Mouse (Mus musculus): ENCODE measurements around the gene Idh3g.

Gene Idh3g

DNA sequence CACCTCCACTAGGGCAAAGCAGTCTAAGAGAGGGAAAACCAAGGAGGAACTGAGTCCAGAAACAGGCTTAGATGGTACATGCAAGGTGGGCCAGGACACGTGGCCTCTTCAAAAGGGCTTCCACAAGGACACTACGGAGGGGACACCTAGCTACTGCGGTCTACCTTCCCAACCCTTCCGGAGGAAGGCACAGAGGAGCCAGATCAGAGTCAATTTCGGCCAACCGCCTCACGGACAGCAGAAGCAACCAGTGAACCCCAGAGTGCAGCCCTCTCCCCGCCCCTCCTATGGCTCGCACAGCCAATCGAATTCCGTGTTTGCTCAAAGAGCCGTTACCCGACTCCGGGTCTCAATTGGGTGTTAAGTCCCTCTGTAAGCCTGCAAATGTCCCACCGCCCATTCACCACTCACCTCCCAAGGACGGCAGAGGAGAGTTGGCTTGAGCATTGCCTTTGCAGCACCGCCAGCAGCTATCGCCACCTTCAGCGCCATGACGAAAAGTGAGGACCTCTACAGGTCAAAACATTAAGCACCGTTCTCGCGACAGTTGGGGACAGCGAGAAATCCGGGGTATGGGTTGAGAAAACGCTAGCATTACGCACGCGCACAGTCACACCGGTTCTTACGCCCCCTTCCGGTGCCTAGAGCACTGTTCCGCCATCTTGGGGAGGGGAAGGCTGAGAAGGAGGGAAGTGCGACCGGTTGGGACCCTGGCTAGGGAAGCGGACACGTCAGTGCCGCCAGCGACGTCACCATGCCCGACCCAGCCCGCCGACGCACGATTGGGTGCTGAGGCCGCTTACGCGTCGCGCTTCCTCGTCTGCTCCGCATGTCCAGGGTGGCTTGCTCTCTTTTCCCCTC, at the start of gene Idh3g, which contains the start of gene Ssr4:
TSS of gene Idh3g (minus strand) at position 534 of the 861 bp plus-strand sequence.
TSS of gene Ssr4 (plus strand) at position 665 of the 861 bp plus-strand sequence.
- peak; percentile 86 to 92 for DNase-seq (ENCODE audit: low spot score in 2 of 2)

DNA sequence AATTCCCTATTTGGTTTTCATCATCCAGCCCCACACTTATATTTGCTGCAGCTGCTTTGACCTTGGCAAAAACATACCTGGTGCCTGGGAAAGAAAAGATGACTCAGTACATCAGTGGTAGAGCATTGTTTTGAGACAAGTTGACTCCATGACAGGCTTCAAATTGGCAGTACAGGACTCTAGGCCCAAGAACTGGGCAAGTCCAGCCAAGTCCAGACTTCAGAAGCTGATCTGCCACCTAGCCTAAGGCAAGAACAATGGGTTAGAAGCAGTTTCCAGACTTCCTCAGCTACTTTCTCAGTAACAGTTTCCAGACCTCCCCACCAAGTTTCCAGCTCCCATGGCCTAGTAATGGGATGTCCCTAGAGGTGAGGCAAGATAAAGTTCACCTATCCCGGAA, 49.0 kb upstream of the Idh3g start:
- no peak for DNase-seq (ENCODE audit: low spot score in 2 of 2)

DNA sequence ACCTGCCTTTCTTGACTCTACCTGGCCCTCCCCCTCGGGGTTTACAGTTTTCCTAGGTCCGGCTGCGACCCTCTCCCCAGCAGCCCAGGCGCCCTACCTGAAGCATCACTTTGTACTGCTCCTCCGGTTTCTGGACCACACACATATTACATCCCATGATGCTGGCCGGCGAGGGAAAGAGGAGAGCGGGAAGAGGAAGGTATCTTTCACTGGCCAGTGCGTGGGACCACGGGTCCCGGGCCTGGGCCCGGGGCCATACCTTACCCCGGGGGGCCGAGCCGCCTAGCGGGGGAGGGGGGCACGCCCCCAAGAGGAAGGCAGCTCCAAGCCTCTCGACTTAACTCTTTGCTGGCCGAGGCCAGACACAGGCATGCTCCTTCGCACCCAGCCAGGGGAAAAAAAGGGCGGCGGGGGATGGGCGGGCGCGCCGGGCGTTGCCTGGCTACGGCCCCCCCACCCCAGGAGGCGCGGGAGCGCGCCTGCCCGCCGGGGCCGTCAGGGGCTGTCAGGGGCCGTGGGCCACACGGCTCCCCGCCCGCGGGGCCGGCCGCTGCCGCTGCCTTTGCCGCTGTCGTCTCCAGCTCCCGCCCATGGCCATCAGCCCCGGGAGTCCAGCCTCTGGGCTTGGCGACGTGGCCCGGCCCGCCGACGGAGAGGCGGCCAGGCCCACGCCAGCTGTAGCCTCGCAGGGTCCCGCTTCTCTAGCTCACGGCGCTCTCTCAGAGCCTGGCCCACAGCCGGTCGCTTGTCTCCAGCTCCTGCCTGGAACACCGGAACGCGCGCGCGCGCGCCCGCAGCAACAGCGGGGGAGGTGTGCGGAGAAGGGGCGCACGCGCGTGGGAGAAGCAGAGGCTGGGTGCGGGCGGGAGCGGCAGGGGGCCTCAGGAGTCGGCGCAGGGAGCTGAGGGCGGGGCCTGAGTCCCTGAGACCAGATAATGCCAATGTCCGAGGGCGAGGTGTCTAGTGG, 37.8 kb upstream of the Idh3g start, which contains the start of gene Pdzd4:
TSS of gene Pdzd4 (minus strand) at position 785 of the 967 bp plus-strand sequence.
- DNase-seq (ENCODE audit: low spot score in 2 of 2), result peak in 1 of 2 experiments; percentile 30

DNA sequence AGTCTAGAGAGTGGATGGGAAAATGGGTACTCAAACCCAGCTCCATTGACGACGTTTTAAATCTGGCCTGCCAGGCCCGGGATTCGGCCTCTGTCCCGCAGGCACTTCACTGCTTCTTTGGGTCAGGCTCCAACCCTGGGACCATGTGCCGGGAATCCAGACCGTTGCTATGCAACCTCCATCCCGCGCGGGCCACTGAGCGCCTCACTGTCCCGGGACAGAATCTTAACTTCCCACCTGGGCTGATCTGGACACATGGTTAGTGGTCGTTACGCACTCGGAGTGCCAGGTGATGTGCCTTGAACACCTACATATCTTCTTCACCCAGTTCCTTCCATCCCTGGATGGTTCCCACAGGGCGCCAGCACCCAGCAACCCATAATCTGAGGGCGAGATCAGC, 37.0 kb upstream of the Idh3g start:
- no peak for DNase-seq (ENCODE audit: low spot score in 2 of 2)

DNA sequence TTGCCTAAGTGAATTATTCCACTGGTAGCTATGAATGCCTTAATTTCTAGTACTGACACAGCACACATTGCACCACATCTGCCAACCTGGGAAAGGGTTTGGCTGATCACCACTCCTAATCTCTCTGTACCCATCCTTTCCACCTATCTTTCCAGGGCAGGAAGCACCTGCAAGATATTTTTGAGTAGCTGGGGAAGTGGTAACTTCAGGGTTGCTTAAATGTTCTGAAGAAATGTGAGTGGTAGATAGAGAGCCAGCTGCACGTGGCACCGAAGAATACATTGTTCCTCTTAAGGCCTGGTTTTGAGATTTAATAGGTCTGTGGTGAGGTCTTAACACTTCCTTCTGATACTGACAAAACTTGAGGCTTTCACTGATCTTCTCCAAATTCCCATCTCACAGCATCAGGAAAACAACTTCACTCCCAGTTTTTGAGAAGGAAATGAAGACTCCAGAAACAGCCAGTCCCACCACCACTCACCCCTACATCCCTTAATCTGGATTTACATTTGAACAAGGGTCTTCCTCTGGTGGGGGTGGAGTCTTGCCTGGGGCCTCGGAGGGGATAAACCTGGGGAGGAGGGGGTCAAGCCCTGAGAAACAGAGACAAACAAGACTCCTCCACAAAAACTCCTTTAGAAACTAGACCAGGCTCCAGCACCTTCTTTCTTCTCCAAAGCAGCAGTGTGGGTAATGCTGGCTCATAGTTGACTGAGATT, 30.1 kb upstream of the Idh3g start:
- DNase-seq (ENCODE audit: low spot score in 2 of 2), result no peak

DNA sequence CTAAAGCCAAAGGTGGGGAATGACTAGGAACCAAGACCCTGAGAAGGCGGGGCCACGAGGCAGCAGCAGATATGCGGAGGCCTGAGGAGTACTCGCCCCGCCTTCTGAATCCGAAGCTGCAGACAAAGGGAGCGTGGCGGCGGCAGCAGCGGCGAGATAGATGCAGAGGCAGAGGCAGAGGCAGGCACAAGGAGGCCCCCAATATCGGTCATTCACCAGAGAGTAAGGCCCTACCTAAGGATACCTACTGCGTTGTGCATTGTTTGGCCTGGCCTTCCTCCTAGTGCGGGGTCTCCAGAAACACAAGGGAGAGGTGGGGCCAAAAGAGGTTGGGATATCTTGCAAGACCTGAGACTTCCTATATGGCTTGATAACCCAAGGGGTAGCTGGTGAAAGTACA, 28.4 kb upstream of the Idh3g start:
- peak in 1 of 2 experiments; percentile 18 for DNase-seq (ENCODE audit: low spot score in 2 of 2)

DNA sequence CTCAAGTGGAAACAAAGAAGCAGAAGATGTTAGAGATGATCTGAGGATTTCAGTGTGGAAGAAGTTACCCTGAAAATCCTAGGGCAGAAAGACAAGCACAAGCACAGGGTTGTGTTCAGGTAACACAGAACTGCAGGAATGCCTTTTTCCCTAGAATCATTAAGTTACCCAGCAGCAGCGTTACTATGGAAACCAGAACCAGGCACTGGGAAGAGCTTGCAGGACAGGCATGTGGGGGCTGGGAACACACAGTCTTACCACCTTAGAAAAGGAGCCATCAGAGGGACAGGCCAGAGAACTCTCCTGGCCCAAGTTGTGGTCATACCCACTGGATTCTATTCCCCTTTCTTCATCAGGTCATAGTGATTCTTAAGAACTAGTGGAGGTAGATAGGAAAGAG, 19.1 kb upstream of the Idh3g start:
- no peak for DNase-seq (ENCODE audit: low spot score in 2 of 2)

DNA sequence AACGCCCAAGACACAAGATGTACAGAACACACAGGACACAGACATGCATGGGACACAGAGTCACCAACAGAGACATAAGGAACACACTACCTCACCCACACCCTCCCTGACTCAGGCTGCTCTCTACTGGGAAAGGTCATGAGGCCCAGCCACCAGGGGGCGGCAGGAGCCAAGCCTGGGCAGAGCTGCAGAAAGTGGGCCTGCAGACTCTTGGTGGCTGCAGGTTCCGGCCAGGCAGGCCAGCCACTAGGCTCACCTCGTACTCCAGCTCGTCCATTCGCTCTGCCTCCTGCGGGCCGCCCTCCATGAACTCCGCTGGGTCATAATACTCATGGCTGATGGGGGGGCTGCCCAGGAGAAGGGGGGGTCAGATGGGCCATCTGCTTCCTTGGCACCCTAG, 11.8 kb upstream of the Idh3g start:
- peak; percentile 50 to 81 for DNase-seq (ENCODE audit: low spot score in 2 of 2)

DNA sequence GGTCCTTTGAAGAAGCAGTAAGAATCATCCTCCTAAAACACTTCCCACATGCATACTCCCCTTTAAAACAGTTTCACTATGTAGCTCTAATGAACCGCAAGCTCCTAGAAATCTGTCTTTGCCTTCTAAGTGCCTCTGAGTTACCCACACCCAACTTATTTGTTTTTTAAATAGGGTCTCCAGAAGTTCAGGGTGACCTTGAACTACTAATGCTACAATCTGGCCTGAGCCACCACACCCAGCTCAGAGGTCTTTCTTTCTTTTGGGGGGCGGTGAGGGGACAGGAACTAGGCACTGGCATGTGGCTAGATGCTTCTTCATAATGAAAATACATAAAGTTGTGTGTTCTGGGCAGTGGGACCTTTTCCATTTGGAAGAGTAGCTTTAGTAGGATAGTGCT, 10.8 kb upstream of the Idh3g start:
- DNase-seq (ENCODE audit: low spot score in 2 of 2), result no peak

DNA sequence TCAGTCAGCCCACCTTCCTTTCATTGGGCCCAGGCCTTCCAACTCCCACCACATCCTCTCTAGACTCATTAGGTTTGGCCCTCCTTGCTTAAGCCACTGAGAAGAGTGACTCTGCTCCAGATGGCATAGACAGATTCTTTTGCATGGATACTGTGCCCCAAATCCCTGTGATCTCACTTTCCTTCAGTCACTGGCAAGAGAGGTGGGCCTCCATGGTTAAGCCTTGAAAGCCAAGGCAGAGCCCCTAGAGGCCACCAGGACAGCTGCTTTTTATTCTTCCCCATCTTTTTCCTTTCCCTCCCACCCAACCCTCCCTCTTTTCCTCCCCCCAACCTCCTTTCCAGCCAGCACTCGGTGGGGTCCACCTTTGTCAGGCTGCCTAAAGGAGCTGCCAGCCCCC, 6.8 kb upstream of the Idh3g start:
- no peak for DNase-seq (ENCODE audit: low spot score in 2 of 2)

DNA sequence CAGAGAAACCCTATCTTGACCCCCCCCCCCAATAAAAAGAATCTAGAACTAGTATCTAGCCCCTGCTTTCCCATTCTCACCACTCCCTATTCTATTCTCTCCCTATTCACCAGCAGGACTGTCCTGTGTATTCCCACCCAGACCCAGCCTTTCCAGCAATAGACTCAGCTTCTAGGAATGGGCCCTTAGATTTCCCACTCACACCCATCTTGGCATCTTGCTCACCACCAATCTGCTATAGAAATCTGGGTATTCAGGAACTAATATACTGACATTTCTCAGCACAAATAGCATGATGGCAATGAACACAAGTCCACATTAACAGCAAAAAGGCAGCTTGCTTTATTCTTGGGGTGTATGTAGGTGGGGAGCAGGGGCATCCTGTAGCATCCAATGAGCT, 6.3 kb upstream of the Idh3g start:
- no peak for DNase-seq (ENCODE audit: low spot score in 2 of 2)

DNA sequence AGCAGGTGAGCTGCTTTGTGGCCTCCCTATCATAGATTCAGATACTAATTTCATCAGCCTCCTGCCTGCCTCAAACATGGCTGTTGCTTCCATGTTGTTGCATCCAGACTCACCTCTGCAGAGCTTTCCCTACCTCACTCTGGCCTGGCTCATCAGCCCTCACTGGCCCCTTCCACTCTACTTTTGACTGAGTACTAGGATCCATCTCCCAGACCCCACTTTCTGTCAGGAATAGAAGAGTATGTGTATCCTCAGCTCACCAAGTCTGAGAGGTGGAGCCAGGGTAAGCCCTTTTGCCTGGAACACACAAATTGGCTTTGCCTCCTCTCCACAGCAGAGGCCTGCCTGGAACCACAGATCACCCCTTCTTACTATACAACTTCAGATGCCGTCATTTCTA, 1.8 kb upstream of the Idh3g start:
- no peak for DNase-seq (ENCODE audit: low spot score in 2 of 2)

DNA sequence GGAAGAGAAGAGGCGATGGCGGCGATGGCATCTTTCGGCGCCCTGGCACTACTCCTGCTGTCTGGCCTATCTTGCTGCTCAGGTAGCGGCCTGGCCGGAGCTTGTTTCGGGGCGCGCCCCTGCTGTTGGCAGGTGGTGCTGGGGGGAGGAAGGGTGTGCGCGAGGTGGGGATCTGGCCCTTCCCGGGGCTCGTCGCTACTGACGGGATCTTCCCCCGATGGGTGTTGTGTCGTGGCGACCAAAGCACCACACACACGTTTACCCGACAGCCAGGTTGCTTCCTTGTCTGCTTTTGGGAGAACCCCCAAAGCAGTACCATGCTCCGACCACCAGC, 495 bp upstream of the Idh3g start:
- no peak for DNase-seq (ENCODE audit: low spot score in 2 of 2)

DNA sequence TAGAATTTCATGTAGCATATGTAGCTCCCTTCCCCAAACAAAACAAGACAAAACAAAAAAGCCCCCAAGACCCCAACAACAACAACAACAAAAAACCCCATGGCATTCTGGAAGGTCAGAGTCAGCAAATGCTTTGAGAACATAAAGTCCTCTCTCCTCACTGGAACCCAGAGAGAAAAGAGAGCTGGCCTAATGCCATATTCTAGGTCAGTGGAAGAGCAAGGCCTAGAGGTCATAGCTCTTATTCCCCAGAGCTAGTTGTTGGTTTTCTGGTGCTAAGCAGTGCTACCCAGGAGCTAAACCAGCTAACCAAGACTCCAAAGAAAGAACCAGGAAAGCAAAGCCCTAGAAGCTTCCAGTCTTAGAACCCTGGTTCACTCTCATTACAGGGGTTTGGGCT, 1.0 kb downstream of the Idh3g start:
- DNase-seq (ENCODE audit: low spot score in 2 of 2), result no peak

DNA sequence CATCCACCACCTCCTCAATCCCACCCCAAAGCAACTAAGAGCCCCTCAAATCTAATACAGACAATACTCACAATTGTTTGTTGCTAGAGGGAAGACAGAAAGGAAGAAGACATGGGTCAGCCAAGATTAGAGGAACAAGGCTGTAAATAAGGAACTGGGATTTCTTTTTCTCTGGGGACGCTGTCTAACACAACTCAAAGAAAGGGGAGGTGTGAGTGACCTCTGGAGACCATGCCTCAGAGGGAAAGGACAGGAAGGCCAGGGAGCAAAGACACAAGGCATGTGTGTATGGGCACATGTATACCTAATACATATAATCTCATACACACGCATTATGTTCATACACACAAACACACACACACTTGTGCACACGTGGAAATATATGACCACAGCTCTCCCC, 4.5 kb downstream of the Idh3g start:
- DNase-seq (ENCODE audit: low spot score in 2 of 2), result no peak

DNA sequence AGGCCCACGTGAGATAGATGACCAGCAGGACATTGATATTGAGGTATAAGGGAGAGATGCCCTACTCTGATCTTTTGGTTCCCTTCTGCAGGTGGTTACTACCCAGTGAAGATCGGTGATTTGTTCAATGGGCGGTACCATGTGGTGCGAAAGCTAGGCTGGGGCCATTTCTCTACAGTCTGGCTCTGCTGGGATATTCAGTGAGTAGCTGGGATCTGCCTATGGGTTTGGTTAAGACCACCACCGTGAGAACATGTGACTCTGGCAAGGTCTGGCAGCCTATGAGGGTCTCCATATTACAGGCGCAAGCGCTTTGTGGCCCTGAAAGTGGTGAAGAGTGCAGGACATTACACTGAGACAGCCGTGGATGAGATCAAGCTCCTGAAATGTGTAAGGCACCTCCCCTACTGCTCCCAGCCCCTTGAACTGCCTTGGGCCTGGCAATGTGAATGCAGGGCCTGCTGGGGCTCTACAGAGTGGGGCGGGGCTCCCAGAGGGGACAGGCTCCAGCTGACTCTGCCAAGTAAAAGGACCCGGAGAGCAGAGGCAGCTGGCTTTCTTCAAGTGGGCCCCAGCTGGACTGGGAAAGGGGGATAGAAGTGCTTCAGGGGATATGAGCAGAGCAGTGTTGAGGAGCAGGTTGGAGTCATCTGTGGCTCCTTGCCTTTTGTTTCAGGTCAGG, 11.8 kb downstream of the Idh3g start:
- no peak for DNase-seq (ENCODE audit: low spot score in 2 of 2)

DNA sequence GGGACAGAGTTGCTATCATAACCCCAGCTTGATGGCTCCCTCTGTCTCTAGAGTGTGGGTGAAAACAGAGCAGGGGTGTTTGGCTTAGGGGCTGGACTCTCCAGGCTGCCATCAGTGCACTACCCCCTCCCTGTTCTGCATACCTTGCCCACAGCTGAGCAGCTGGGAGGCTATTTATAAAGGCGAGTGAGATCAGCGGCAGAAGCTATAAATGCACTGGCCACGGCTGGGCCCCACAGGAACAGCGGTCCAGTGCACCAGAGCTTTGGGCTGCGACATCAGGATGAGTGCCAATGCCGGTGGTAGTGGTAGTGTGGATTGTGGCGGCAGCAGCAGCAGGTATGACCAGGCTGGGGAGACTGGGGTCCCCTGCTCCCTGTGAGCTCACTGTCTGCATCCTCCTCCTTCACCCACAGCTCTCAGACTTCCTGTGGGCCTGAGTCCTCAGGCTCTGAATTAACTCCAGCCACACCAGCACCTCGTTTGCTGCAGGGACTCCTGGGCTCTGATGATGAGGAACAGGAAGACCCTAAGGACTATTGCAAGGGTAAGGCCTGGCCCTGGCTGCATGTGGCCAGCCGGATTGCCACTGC, 12.4 kb downstream of the Idh3g start, which contains the start of gene Srpk3:
TSS of gene Srpk3 (plus strand) at position 238 of the 593 bp plus-strand sequence.
- DNase-seq (ENCODE audit: low spot score in 2 of 2), result peak in 1 of 2 experiments; percentile 52

DNA sequence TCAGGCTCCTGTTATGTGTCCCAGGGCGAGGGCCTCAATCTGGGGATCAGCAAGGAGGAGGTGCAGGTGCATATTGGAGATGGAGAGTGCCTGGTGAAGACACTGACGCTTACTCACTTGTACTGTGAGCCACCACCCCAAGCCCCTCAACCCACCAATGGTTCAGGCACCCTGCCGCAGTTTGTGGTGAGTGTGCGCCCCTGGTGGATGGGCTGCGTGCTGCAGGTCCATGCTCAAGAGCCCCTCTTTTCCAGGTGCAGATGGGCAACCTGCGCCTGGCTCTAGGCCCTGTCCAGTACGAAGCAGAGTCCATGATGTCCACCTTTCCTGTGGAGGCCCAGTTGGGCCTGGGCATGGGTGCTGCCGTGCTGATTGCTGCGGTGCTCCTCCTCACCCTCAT, 19.4 kb downstream of the Idh3g start:
- peak in 1 of 2 experiments; percentile 55 for DNase-seq (ENCODE audit: low spot score in 2 of 2)

DNA sequence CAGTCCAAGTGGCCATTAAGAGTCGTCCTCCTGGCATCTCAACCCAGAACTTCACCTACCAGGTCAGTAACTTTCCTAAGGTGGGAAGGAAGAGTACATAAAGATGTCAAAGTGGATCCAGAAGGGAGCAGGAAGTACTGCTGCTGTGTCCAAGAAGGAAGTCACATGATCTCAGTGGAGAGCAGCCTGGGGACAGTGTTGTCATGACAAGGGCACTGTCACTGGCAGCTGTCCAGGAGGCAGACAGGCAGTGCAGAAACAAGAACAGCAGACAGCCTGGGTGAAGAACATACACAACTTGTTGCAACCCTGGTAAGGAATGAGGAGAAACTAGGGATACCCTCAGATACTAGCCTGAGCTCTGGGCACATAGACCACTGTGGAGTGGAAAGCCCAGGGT, 21.4 kb downstream of the Idh3g start:
- peak in 1 of 2 experiments; percentile 37 for DNase-seq (ENCODE audit: low spot score in 2 of 2)

DNA sequence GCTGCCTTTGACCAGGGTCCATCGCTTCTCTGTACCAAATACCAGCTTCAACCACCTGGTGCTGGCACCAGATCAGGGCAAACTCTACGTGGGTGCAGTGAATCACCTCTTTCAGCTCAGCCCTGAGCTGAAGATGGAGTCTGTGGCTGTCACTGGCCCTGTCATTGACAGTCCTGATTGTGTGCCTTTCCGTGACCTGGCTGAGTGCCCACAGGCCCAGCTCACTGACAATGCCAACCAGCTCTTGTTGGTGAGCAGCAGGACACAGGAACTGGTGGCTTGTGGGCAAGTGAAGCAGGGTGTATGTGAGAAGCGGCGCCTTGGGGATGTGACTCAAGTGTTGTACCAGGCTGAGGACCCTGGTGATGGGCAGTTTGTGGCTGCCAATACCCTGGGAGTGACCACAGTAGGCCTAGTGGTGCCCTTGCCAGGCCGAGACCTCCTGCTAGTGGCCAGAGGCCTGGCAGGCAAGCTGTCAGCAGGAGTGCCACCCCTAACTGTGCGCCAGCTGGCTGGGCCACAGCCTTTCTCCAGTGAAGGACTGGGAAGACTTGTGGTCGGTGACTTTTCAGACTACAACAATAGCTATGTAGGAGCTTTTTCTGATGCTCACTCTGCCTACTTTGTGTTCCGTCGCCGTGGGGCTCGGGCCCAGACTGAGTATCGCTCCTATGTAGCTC, 27.9 kb downstream of the Idh3g start:
- no peak for DNase-seq (ENCODE audit: low spot score in 2 of 2)

All from spleen, postnatal 10 days (tissue).